In genomic region chr12:3926127-3926526, GRCm38 (mm10) we compare ENCODE assay signal across 9 mouse cellular contexts. TPM values are rescaled to one million over a fixed set of nuclear protein-coding genes. Genes with fewer than 3 reads are reported as not detected.
A peak's percentile ranks its signal among the peaks of the same experiment; 100 is the strongest.
DNase-seq lines count a peak whose midpoint lies in the region; ATAC-seq and TF ChIP-seq lines count a peak whose summit lies in the region.
"Had no signal": no experiment of that assay in that cellular context is flagged by ENCODE, and none has a peak within 500 bp of the region (broad histone marks: within the 10 kb centered on the region; RNA-seq: fewer than 3 reads in every experiment).

No protein-coding gene starts in this region.

- H3K4me3 ChIP-seq in liver, adult 2 months (ENCODE audit: insufficient read depth, low read depth, low read length), result no peak overlapping the region
- no peak overlapping the region for H3K4me3 ChIP-seq in liver, embryonic 11.5 days (ENCODE audit: low read depth, low read length)
- H3K4me3 ChIP-seq in midbrain, embryonic 13.5 days (replicated peaks), result no peak overlapping the region
- no peak overlapping the region for H3K4me3 ChIP-seq in thymus, adult 2 months (ENCODE audit: control insufficient read depth, insufficient read depth, low read length)
- H3K4me3 ChIP-seq: erythroblast, embryonic 14.5 days had no signal

- H3K4me2 ChIP-seq in liver, embryonic 11.5 days, result no peak overlapping the region
- no peak overlapping the region for H3K4me2 ChIP-seq in midbrain, embryonic 13.5 days (replicated peaks)

- 7% methylated on average over 1 of the region's 1 CpGs for WGBS in liver, adult 2 months
- 3% methylated on average over 1 of the region's 1 CpGs for WGBS in liver, embryonic 11.5 days
- WGBS in midbrain, embryonic 13.5 days, result 0% methylated on average over 1 of the region's 1 CpGs
- 0% methylated on average over 1 of the region's 1 CpGs for WGBS in thymus, adult 2 months

- H3K4me1 ChIP-seq in liver, adult 2 months (ENCODE audit: control insufficient read depth, insufficient read depth, low read length), result no peaks in the 10 kb centered on the region
- H3K4me1 ChIP-seq in liver, embryonic 11.5 days (replicated peaks; ENCODE audit: control insufficient read depth, insufficient read depth, low read length), result no peaks in the 10 kb centered on the region
- H3K4me1 ChIP-seq in midbrain, embryonic 13.5 days (replicated peaks), result peaks cover 9% of the 10 kb centered on the region
- no peaks in the 10 kb centered on the region for H3K4me1 ChIP-seq in thymus, adult 2 months (replicated peaks; ENCODE audit: control insufficient read depth, insufficient read depth, low read length)

- peak; percentile 18 for DNase-seq in liver, adult 2 months (ENCODE audit: extremely low read depth, low read depth, low spot score)
- DNase-seq in liver, embryonic 11.5 days (ENCODE audit: low spot score), result no peak
- peak; percentile 59 for DNase-seq in adrenal gland, adult 2 months
- DNase-seq in embryo, embryonic 10 days (ENCODE audit: low spot score), result peak; percentile 72
- peak; percentile 68 to 74 for DNase-seq in layer of hippocampus, postnatal 10 days (ENCODE audit: low spot score in 2 of 2)
- DNase-seq in thymus, adult 2 months, result peak; percentile 74

- H3K79me2 ChIP-seq in liver, adult 2 months (ENCODE audit: control insufficient read depth, insufficient read depth, low read length), result no peaks in the 10 kb centered on the region

- H3K36me3 ChIP-seq in liver, adult 2 months (ENCODE audit: control insufficient read depth, insufficient read depth, low read length), result no peaks in the 10 kb centered on the region
- no peaks in the 10 kb centered on the region for H3K36me3 ChIP-seq in liver, embryonic 11.5 days (ENCODE audit: control insufficient read depth, insufficient read depth, low read length)
- H3K36me3 ChIP-seq in midbrain, embryonic 13.5 days, result no peaks in the 10 kb centered on the region
- no peaks in the 10 kb centered on the region for H3K36me3 ChIP-seq in thymus, adult 2 months (ENCODE audit: control insufficient read depth, insufficient read depth, low read length)

- TF ChIP-seq POLR2A in liver, adult 2 months (IDR thresholded peaks at IDR 0.05; ENCODE audit: extremely low read depth, insufficient read depth, low read length), result no peak
- no peak for TF ChIP-seq POLR2A in thymus, adult 2 months (IDR thresholded peaks at IDR 0.05; ENCODE audit: control insufficient read depth, extremely low read depth, insufficient read depth, low read length, poor library complexity)

- ATAC-seq in liver, embryonic 11.5 days (replicated peaks; ENCODE audit: low FRiP score), result no peak
- peak; percentile 46 to 78; a peak in 2 of 4 replicates for ATAC-seq in hematopoietic stem cell, adult 5-6 weeks (replicated peaks in 1 of 2; ENCODE audit: insufficient read depth in 1 of 2, low FRiP score in 2 of 2, low TSS enrichment in 1 of 2, low read depth in 1 of 2, poor library complexity in 2 of 2, severe bottlenecking in 2 of 2)
- ATAC-seq in midbrain, embryonic 13.5 days, result 0 out of 2 replicates have a peak, but pooled peaks have one; percentile 48

- no peak overlapping the region for H3K27ac ChIP-seq in liver, adult 2 months (replicated peaks; ENCODE audit: insufficient read depth, low read depth, low read length)
- no peak overlapping the region for H3K27ac ChIP-seq in liver, embryonic 11.5 days (ENCODE audit: low read depth, low read length)
- H3K27ac ChIP-seq in midbrain, embryonic 13.5 days, result no peak overlapping the region
- H3K27ac ChIP-seq in thymus, adult 2 months (ENCODE audit: control insufficient read depth, insufficient read depth, low read length), result no peak overlapping the region

- no peaks in the 10 kb centered on the region for H3K9me3 ChIP-seq in liver, embryonic 11.5 days (ENCODE audit: control insufficient read depth, low read length)
- H3K9me3 ChIP-seq in midbrain, embryonic 13.5 days, result no peaks in the 10 kb centered on the region

- peak; percentile 68 for TF ChIP-seq CTCF in liver, adult 2 months (IDR thresholded peaks at IDR 0.05; ENCODE audit: low read depth, low read length)
- no peak for TF ChIP-seq CTCF in thymus, adult 2 months (IDR thresholded peaks at IDR 0.05; ENCODE audit: borderline replicate concordance, control insufficient read depth, extremely low read depth, insufficient read depth, low read length, poor library complexity)

- H3K27me3 ChIP-seq in liver, adult 2 months (ENCODE audit: control insufficient read depth, insufficient read depth, low read length), result no peaks in the 10 kb centered on the region; the same call in 1 of the 2 replicates
- no peaks in the 10 kb centered on the region for H3K27me3 ChIP-seq in liver, embryonic 11.5 days (replicated peaks; ENCODE audit: control insufficient read depth, insufficient read depth, low read length)
- no peaks in the 10 kb centered on the region for H3K27me3 ChIP-seq in midbrain, embryonic 13.5 days
- H3K27me3 ChIP-seq in thymus, adult 2 months (ENCODE audit: control insufficient read depth, insufficient read depth, low read length), result no peaks in the 10 kb centered on the region

- no peak overlapping the region for H3K9ac ChIP-seq in liver, adult 2 months (ENCODE audit: low read depth, low read length)
- H3K9ac ChIP-seq in liver, embryonic 11.5 days (ENCODE audit: low read depth, low read length), result no peak overlapping the region
- no peak overlapping the region for H3K9ac ChIP-seq in midbrain, embryonic 13.5 days (replicated peaks)

RNA-seq across cellular contexts. Expression of gene Pomc, which starts 28.6 kb away (rescaled TPM):
- 0.18 TPM in 1 of 2 replicates, not detected in the other for total RNA-seq in liver, adult 2 months (2014; rRNA removed)
- not detected in 2 replicates for polyA plus RNA-seq in liver, adult 2 months (2012; rRNA removed)
- polyA plus RNA-seq in liver, embryonic 11.5 days (2014; fragmentation: Nextera tagmentation; extraction: Ambion mirVana), result 1.4 and 1.7 TPM in 2 replicates
- total RNA-seq in adrenal gland, adult 2 months (2021), result 1 to 10 TPM in 1 of 2 experiments, under 1 TPM in 1; 0.49 to 1.4 TPM
- polyA plus RNA-seq in adrenal gland, adult 2 months (2012; rRNA removed), result 0.27 and 0.44 TPM in 2 replicates
- 2.8 TPM in 1 of 2 replicates, not detected in the other for total RNA-seq in hematopoietic stem cell, adult 5-6 weeks (2017)
- 1 to 10 TPM; 2.2 to 2.5 TPM for total RNA-seq in layer of hippocampus, postnatal 10 days (2021)
- polyA plus RNA-seq in midbrain, embryonic 13.5 days (2015; fragmentation: Nextera tagmentation; extraction: Ambion mirVana), result 9.3 and 12.8 TPM in 2 replicates
- polyA plus RNA-seq in thymus, adult 2 months (2012; rRNA removed), result 2.7 and 3.9 TPM in 2 replicates
- polyA plus RNA-seq: erythroblast, embryonic 14.5 days had no signal
